Mouse (Mus musculus) stomach, embryonic 14.5 days (tissue): ENCODE results near the gene Dnajb6. TPM values are rescaled to one million over a fixed set of nuclear protein-coding genes. Genes with fewer than 3 reads are reported as not detected.
"Not testable (repeated sequence)": the region's sequence is repeated elsewhere in the genome, so short reads cannot be mapped to it uniquely, and the experiment has no call there.

ENCODE experiments used
- ATAC-seq: fragments of 200-750 bp; cut with Nextera tagmentation; 2 replicates; pipeline ENCODE4 v1.8.0; 2017; ENCODE audit warnings: low read depth, moderate TSS enrichment; ENCODE audit not compliant: insufficient number of reproducible peaks, insufficient read depth, low FRiP score
- H3K27ac ChIP-seq: fragments of 300-500 bp; sonication (generic); 2 replicates; pipeline ENCODE4 v1.5.1; 2014; ENCODE audit warnings: mild to moderate bottlenecking, low read length, moderate library complexity, mixed read lengths
- H3K27me3 ChIP-seq: fragments of 300-500 bp; sonication (generic); 2 replicates; pipeline ENCODE4 v1.6.1; 2014; ENCODE audit warnings: low read length, control low read depth, mixed read lengths; ENCODE audit not compliant: control insufficient read depth, insufficient read depth
- H3K36me3 ChIP-seq: fragments of 300-500 bp; sonication (generic); 2 replicates; pipeline ENCODE4 v1.6.1; 2014; ENCODE audit warnings: mild to moderate bottlenecking, control low read depth, low read length, moderate library complexity, mixed read lengths; ENCODE audit not compliant: control insufficient read depth, insufficient read depth
- H3K4me1 ChIP-seq: fragments of 300-500 bp; sonication (generic); 2 replicates; pipeline ENCODE4 v1.6.1; 2014; ENCODE audit warnings: low read length, control low read depth, mixed read lengths; ENCODE audit not compliant: control insufficient read depth, insufficient read depth
- H3K4me2 ChIP-seq: fragments of 300-500 bp; sonication (generic); replicated peaks from 2 replicates; pipeline ENCODE4 v1.6.1; 2014; ENCODE audit warnings: low read depth, low read length, control low read depth
- H3K4me3 ChIP-seq: fragments of 300-500 bp; sonication (generic); 2 replicates; pipeline ENCODE4 v1.5.1; 2014; ENCODE audit warnings: low read depth, low read length, control low read depth
- H3K9ac ChIP-seq: fragments of 300-500 bp; sonication (generic); replicated peaks from 2 replicates; pipeline ENCODE4 v1.6.1; 2014; ENCODE audit warnings: low read depth, mild to moderate bottlenecking, control low read depth, low read length, moderate library complexity, mixed read lengths
- H3K9me3 ChIP-seq: fragments of 300-500 bp; sonication (generic); 2 replicates; pipeline ENCODE4 v1.6.1; 2016; ENCODE audit warnings: low read depth, low read length, control low read depth; ENCODE audit not compliant: control insufficient read depth
- WGBS: fragments of 180-500 bp; shearing (Covaris S2); extraction: QIAGEN DNeasy Blood & Tissue Kit; methylation state at CpG from one replicate; pipeline ENCODE4 v1.1.7; 2014; 5-methylcytosine and 5-hydroxymethylcytosine counted together
- polyA plus RNA-seq: library from polyadenylated mRNA; unstranded; fragments of >200 nt; fragmentation: Nextera tagmentation; extraction: Ambion mirVana; gene quantifications from 2 replicates; pipeline ENCODE4 v1.2.1, GENCODE M21; 2014

The Dnajb6 gene
- polyA plus RNA-seq, 1 experiment from 2014 or later = 128 TPM

DNA sequence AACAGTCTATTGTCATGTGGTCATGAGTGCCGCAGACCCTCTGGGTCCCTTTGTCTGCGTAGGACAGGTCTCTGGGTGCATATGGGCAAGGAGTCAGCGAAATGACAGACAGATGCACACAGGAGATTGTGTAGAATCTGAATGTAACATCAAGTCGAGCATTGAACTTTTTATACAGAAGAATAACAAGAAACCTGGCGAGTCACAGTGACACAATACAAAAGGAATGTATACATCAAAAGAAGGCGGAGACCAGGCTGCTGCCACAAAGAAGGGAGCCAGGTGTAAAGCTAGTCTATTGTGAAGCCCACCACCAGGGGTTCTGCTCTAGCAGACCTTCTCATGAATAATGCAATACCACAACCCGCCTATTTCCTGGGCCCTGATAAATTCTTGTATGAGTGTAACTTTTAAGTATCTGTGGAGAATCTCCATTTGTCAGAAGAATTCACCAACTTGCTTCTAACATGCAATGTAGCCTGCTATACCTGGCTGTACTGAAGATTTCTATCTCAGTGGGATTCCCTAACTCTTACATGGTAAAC lies 76.0 kb downstream of the Dnajb6 start:
- H3K36me3 ChIP-seq, H3K27ac ChIP-seq, H3K4me2 ChIP-seq, H3K9me3 ChIP-seq, H3K4me3 ChIP-seq, H3K9ac ChIP-seq, H3K4me1 ChIP-seq, H3K27me3 ChIP-seq, ATAC-seq: not testable (repeated sequence)
- WGBS = 82% methylated on average over 7 of the region's 7 CpGs

- Histone ChIP-seq H3K4me1 (no peaks in the 10 kb centered on the region), H3K27me3 (no peaks in the 10 kb centered on the region), H3K4me3 (no peak overlapping the region), H3K36me3 (no peaks in the 10 kb centered on the region), H3K9ac (no peak overlapping the region), H3K27ac (no peak overlapping the region), H3K4me2 (no peak overlapping the region), H3K9me3 (peaks cover 3% of the 10 kb centered on the region; the same call in 1 of the 2 replicates)
- no peak for ATAC-seq
- 94% methylated on average over 5 of the region's 5 CpGs for WGBS
Observed at GRCm38 (mm10) chr5:29816523-29817242, 81.2 kb downstream of the Dnajb6 start.

DNA sequence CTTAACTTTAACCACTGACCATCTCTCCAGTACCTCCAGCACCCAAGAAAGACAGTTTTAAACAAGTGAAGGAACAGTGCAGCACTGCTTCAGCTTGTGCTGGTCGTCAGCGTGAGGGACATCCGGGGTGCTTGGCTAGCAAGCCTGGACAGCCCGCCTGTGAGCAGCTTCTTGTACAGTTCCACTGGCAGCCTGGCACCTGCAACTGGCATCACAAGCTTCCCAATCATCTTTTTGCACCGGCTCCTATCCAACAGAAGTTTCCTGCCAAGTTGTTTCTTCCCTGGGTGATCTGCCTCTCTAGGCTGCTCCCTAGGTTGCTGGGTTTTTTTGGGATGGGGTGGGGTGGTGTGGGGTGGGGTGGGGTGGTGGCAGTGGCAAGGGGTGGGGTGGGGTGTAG lies 81.9 kb downstream of the Dnajb6 start:
- 90% methylated on average over 5 of the region's 5 CpGs for WGBS
- no peaks in the 10 kb centered on the region for H3K4me1 ChIP-seq

DNA sequence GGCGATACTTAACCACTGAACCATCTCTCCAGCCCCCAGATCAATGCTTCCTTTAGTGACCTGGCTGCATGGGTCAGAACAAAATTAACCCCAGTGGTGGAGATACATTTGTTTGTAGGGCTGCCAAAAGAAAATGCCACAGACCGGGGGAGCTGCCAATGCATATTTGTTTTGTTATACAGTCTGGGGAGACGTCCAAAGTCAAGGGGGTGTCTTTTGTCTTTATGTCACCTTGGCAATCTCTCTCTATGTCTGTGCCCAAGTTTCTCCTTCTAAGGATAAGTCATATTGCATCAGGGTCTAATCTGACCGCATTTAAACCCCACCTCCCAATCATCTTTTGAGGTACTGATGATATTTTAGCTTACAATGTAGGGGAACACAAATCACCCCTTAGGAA lies 82.8 kb downstream of the Dnajb6 start:
- Histone ChIP-seq H3K4me2 (no peak overlapping the region), H3K9me3 (no peaks in the 10 kb centered on the region), H3K9ac (no peak overlapping the region), H3K36me3 (no peaks in the 10 kb centered on the region), H3K4me3 (no peak overlapping the region), H3K27me3 (no peaks in the 10 kb centered on the region), H3K4me1 (no peaks in the 10 kb centered on the region), H3K27ac (no peak overlapping the region)
- WGBS = 70% methylated on average over 4 of the region's 4 CpGs
- no peak for ATAC-seq

More for the DNA sequence above, 81.9 kb downstream of the Dnajb6 start:
- Histone ChIP-seq H3K27me3 (no peaks in the 10 kb centered on the region), H3K27ac (no peak overlapping the region), H3K9ac (no peak overlapping the region), H3K4me2 (no peak overlapping the region), H3K4me3 (no peak overlapping the region), H3K36me3 (no peaks in the 10 kb centered on the region), H3K9me3 (peaks cover under 1% of the 10 kb centered on the region; the same call in 1 of the 2 replicates)
- no peak for ATAC-seq

DNA sequence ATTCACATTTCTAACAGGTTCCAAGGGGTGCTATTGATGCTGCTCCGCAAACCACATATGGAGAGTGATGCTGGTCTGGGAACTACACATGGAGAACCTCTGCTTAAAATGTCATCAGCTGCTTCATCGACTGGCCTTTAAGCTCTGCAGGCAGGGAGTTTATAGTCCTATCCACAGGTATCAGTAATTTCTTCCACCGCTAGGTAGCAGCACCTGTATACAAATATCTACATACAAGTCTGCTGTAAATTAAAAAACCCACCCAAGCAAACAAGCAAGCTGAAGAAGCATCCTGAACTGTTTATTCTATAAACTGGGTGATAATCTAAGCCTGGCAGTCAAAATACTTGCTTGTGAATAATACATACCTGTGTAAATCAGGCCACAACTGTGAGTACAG lies 89.3 kb downstream of the Dnajb6 start:
- no peak overlapping the region for H3K4me3 ChIP-seq
- no peak overlapping the region for H3K27ac ChIP-seq
- H3K27me3 ChIP-seq = no peaks in the 10 kb centered on the region
- no peaks in the 10 kb centered on the region for H3K9me3 ChIP-seq
- no peak overlapping the region for H3K9ac ChIP-seq
- 37% methylated on average over 3 of the region's 3 CpGs for WGBS
- H3K4me2 ChIP-seq = no peak overlapping the region
- ATAC-seq = no peak
- H3K4me1 ChIP-seq = no peaks in the 10 kb centered on the region
- no peaks in the 10 kb centered on the region for H3K36me3 ChIP-seq

DNA sequence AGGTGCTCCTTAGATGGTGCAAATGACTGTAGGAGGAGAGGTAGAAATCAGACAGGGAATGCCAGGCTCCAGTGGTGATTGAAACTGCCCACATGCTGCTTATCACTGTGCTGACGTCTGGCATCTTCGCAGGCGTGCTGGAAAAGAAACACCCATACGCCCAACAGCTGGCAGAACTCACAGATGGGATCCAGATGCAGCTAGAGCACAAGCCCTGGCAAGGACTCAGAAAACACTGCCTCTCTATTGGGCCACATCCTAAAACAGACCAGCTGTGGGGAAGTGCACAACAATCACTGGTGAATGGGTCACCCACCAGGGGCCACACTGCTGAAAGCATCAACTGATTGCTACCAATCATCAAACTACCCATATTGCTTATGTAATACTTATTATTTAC lies 91.3 kb downstream of the Dnajb6 start:
- Histone ChIP-seq H3K36me3 (no peaks in the 10 kb centered on the region), H3K4me3 (no peak overlapping the region), H3K9me3 (no peaks in the 10 kb centered on the region), H3K9ac (no peak overlapping the region), H3K4me2 (no peak overlapping the region), H3K4me1 (no peaks in the 10 kb centered on the region), H3K27me3 (no peaks in the 10 kb centered on the region), H3K27ac (no peak overlapping the region)
- 44% methylated on average over 4 of the region's 4 CpGs for WGBS
- ATAC-seq = 0 out of 2 replicates have a peak, but pooled peaks have one; percentile 28

DNA sequence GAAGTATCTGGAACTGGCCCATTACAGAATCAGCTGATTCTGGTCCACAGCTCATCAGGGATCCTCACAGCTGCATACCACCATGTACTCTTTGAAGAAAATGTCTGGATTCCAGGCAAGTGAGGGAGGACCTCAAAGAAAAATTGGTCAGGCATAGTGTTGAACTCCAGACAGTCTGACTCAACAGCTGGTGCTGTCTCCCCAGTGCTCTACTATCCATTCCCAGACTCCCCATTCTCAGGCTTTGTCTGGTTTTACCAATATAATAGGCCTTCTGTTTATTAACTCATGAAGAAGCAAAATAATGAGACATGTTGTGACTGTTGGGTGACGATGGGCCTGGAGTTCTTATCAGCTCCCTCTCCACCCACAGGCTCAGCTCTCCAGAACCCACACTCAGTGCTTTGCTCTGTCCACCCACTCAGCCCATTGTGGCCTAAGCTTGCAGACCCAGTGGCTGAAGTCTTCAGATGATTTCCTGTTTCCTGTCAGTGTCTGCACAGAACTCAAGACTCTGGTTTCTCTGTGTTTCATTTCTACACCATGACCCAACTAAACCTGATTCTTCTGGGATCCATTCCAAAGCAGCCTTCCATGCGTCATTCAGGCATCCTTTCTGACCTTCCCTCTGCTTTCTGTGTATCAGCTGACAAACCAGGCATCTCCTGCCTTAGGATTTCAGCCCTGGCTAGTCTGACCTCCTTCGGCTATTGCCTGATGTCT lies 107.1 kb downstream of the Dnajb6 start:
- Histone ChIP-seq H3K27ac (no peak overlapping the region), H3K36me3 (no peaks in the 10 kb centered on the region), H3K4me2 (no peak overlapping the region), H3K4me3 (no peak overlapping the region), H3K27me3 (no peaks in the 10 kb centered on the region), H3K9ac (no peak overlapping the region), H3K4me1 (no peaks in the 10 kb centered on the region), H3K9me3 (no peaks in the 10 kb centered on the region)
- no peak; the same call in 1 of the 2 replicates for ATAC-seq
- 58% methylated on average over 3 of the region's 3 CpGs for WGBS

DNA sequence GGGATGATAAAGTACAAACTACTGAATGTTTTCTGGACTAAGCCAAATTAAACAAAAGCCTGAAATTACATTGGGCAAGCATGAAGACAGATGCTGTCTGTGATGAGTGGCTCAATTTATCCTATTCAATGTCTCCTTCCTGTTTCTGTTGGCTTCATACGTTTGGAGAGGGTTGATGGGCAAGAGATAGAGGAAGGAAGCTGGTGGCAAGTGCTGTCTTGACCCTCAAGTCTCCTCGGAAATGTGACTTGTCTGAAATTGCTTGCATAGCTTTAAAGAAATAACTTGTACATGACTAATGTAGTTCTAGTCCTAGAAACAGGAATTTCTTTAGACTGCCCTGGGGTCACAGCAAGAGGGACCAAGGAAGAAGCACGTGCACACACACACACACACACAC lies 109.5 kb downstream of the Dnajb6 start:
- no peaks in the 10 kb centered on the region for H3K27me3 ChIP-seq
- H3K4me2 ChIP-seq = no peak overlapping the region
- no peak for ATAC-seq
- no peak overlapping the region for H3K9ac ChIP-seq
- no peaks in the 10 kb centered on the region for H3K9me3 ChIP-seq
- no peaks in the 10 kb centered on the region for H3K36me3 ChIP-seq
- 36% methylated on average over 3 of the region's 3 CpGs for WGBS
- H3K4me3 ChIP-seq = no peak overlapping the region
- no peak overlapping the region for H3K27ac ChIP-seq
- H3K4me1 ChIP-seq = no peaks in the 10 kb centered on the region
